Mouse (Mus musculus) C2C12 (cell line): ENCODE measurements around the gene Iqgap1. TPM values are rescaled to one million over a fixed set of nuclear protein-coding genes. Genes with fewer than 3 reads are reported as not detected.

Source experiments
- H3K27me3 ChIP-seq: one replicate; pipeline ENCODE4 v1.6.1; 2011; ENCODE audit not compliant: control insufficient read depth, insufficient read depth, insufficient read length
- H3K36me3 ChIP-seq: one replicate; pipeline ENCODE4 v1.6.1; 2011; ENCODE audit not compliant: control insufficient read depth, insufficient read depth
- H3K4me3 ChIP-seq: one replicate; pipeline ENCODE4 v1.5.1; 2011; ENCODE audit warnings: mild to moderate bottlenecking, control low read depth; ENCODE audit not compliant: poor library complexity, insufficient read depth, severe bottlenecking
- H3K79me2 ChIP-seq: one replicate; pipeline ENCODE4 v1.6.1; 2011; ENCODE audit not compliant: control insufficient read depth, insufficient read depth
- H3K79me3 ChIP-seq: one replicate; pipeline ENCODE4 v1.6.1; 2011; ENCODE audit warnings: low read depth, control low read depth
- H3ac ChIP-seq: one replicate; pipeline ENCODE3; 2011; ENCODE audit warnings: low read depth; ENCODE audit not compliant: control insufficient read depth, insufficient read length
- CEBPB ChIP-seq: IDR thresholded peaks from one replicate; pipeline ENCODE4 v1.6.1; 2011; ENCODE audit warnings: low read depth, mild to moderate bottlenecking, control low read depth, moderate library complexity
- CTCF ChIP-seq: IDR thresholded peaks from one replicate; pipeline ENCODE4 v1.5.1; 2011; ENCODE audit not compliant: control insufficient read depth, insufficient read depth, insufficient read length
- FOSL1 ChIP-seq: IDR thresholded peaks from one replicate; pipeline ENCODE4 v1.8.0; 2011; ENCODE audit warnings: mild to moderate bottlenecking, low read length; ENCODE audit not compliant: poor library complexity, insufficient read depth, severe bottlenecking
- MAX ChIP-seq: IDR thresholded peaks from one replicate; pipeline ENCODE4 v1.6.1; 2011; ENCODE audit warnings: mild to moderate bottlenecking, control low read depth
- MYOD1 ChIP-seq: IDR thresholded peaks from one replicate; pipeline ENCODE4 v1.6.1; 2011; ENCODE audit warnings: low read depth; ENCODE audit not compliant: control insufficient read depth, insufficient read length
- MYOG ChIP-seq: IDR thresholded peaks from one replicate; pipeline ENCODE4 v1.6.1; 2011; ENCODE audit not compliant: control insufficient read depth, insufficient read length; ENCODE audit errors: extremely low read depth
- USF1 ChIP-seq: IDR thresholded peaks from one replicate; pipeline ENCODE4 v1.6.1; 2011; ENCODE audit warnings: low read depth, mild to moderate bottlenecking, control low read depth, moderate library complexity
- polyA plus RNA-seq: library from polyadenylated mRNA; unstranded; fragments of >200 nt; fragmentation: generic; extraction: Trizol; gene quantifications from one replicate; pipeline ENCODE4 v1.2.1, GENCODE M21; 2012; ENCODE audit warnings: missing spikeins

Gene Iqgap1
- polyA plus RNA-seq, 1 experiment = 82.7 TPM

- H3K79me2 ChIP-seq = no peaks in the 10 kb centered on the region
- H3K27me3 ChIP-seq = no peaks in the 10 kb centered on the region
- H3ac ChIP-seq = peak overlapping the region; percentile 44
- H3K79me3 ChIP-seq = no peaks in the 10 kb centered on the region
- H3K4me3 ChIP-seq = no peak overlapping the region
- no peaks in the 10 kb centered on the region for H3K36me3 ChIP-seq
- TF ChIP-seq CEBPB = peak; percentile 13
- peak; percentile 50 for TF ChIP-seq USF1
- no peak for TF ChIP-seq CTCF
- no peak for TF ChIP-seq MAX
- TF ChIP-seq FOSL1 = peak; percentile 73
- peak; percentile 58 for TF ChIP-seq MYOD1
Measured at GRCm38 (mm10) chr7:80828146-80828860, 2.5 kb upstream of the Iqgap1 start.

GRCm38 (mm10) chr7:80823875-80824682, 1.7 kb downstream of the Iqgap1 start:
- H3K79me2 ChIP-seq = no peaks in the 10 kb centered on the region
- TF ChIP-seq CEBPB = no peak
- TF ChIP-seq CTCF = no peak
- TF ChIP-seq MYOD1 = no peak
- TF ChIP-seq FOSL1 = no peak
- TF ChIP-seq USF1 = no peak
- TF ChIP-seq MAX = no peak
- TF ChIP-seq MYOG = no peak
- H3K27me3 ChIP-seq = no peaks in the 10 kb centered on the region
- no peaks in the 10 kb centered on the region for H3K79me3 ChIP-seq
- no peaks in the 10 kb centered on the region for H3K36me3 ChIP-seq
- no peak overlapping the region for H3ac ChIP-seq
- no peak overlapping the region for H3K4me3 ChIP-seq

DNA sequence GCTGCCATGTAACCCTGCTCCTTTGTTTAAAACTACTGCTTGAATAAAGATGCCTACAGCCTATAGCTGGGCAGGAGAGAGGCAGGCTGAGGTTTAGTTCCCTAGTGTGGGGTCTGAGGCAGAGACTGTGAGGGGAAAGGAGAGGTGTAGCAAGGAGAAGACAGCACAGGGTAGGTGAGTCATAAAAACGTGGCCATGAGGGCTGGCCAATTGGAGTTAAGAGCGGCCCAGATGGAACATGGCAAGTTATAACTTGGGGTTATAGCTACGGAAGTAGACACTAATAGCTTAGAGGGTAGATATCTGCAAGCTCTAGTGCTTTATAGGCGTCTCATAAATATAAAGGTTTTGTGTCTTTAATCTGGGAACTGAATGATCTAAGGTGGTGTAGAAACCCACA, 2.5 kb downstream of the Iqgap1 start:
- no peak for TF ChIP-seq CEBPB
- no peak for TF ChIP-seq USF1
- TF ChIP-seq MYOD1 = no peak
- no peak for TF ChIP-seq MYOG
- TF ChIP-seq FOSL1 = no peak
- TF ChIP-seq MAX = no peak
- TF ChIP-seq CTCF = no peak
- no peak overlapping the region for H3K4me3 ChIP-seq
- H3K79me3 ChIP-seq = no peaks in the 10 kb centered on the region
- H3K79me2 ChIP-seq = no peaks in the 10 kb centered on the region
- H3ac ChIP-seq = no peak overlapping the region
- H3K36me3 ChIP-seq = no peaks in the 10 kb centered on the region
- no peaks in the 10 kb centered on the region for H3K27me3 ChIP-seq

DNA sequence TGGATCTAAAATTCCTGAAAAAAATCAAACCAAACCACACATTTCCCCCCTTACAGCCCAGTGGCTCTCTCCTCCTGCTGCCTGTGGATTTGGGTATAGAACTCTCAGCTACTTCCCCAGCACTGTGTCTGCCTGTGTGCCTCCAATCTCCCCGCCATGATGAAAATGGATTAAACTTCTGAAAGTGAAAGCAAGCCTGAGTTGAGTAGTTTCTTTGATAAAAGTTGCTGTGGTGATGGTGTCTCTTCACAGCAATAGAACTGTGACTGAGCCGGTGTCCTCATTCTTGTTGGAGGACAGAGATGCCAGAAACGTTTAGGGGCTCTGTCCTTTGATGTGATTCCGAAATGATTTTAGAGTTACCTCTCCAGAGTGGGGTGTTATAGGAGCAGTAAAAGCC, 4.9 kb downstream of the Iqgap1 start:
- Histone ChIP-seq H3K4me3 (no peak overlapping the region), H3ac (no peak overlapping the region), H3K79me2 (no peaks in the 10 kb centered on the region), H3K79me3 (no peaks in the 10 kb centered on the region), H3K27me3 (no peaks in the 10 kb centered on the region), H3K36me3 (no peaks in the 10 kb centered on the region)
- no peak for TF ChIP-seq MYOD1
- no peak for TF ChIP-seq MAX
- TF ChIP-seq MYOG = no peak
- TF ChIP-seq FOSL1 = no peak

DNA sequence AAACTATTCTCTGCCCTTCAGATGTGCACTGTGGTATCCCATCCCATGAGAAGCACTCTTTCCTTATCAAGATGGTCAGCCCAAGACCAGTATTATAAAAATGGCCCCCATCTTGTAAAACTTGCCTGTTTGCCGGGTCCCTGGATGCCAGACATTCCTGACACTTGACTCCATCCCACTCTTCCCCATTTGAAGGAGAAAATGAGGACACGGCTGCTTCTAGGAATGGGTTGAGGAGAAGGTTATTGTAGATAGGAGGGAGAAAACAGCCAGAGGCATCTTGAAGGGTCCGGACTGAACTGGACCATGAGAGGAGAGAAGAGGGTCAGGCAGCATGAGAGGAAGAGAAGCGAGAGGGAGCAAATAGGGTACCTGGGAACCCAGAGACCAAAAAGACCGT, 9.1 kb downstream of the Iqgap1 start:
- Histone ChIP-seq H3ac (no peak overlapping the region), H3K4me3 (no peak overlapping the region), H3K36me3 (no peaks in the 10 kb centered on the region), H3K27me3 (no peaks in the 10 kb centered on the region), H3K79me2 (no peaks in the 10 kb centered on the region), H3K79me3 (no peaks in the 10 kb centered on the region)
- TF ChIP-seq CTCF (no peak), MYOG (no peak), FOSL1 (no peak), USF1 (no peak), MYOD1 (no peak), MAX (no peak), CEBPB (no peak)

- Histone ChIP-seq H3K79me2 (no peaks in the 10 kb centered on the region), H3K36me3 (no peaks in the 10 kb centered on the region), H3K27me3 (no peaks in the 10 kb centered on the region), H3K79me3 (no peaks in the 10 kb centered on the region), H3K4me3 (no peak overlapping the region), H3ac (no peak overlapping the region)
- TF ChIP-seq CEBPB (no peak), MYOG (no peak), CTCF (no peak), FOSL1 (no peak), MAX (no peak), USF1 (no peak), MYOD1 (no peak)
Measured at GRCm38 (mm10) chr7:80813397-80813796, 12.4 kb downstream of the Iqgap1 start.
